Mouse (Mus musculus) brown adipose tissue, adult 24 weeks (tissue): Measurements from ENCODE around the gene Gclm. TPM values are rescaled to one million over a fixed set of nuclear protein-coding genes. Genes with fewer than 3 reads are reported as not detected.
A peak's percentile ranks its signal among the peaks of the same experiment; 100 is the strongest.
"Not testable (repeated sequence)": the region's sequence is repeated elsewhere in the genome, so short reads cannot be mapped to it uniquely, and the experiment has no call there.

Source experiments
- H3K27ac ChIP-seq: fragments of 200-500 bp; replicated peaks from 2 replicates; pipeline ENCODE4 v1.5.1; 2012; ENCODE audit warnings: low read depth, mild to moderate bottlenecking, low read length
- H3K4me1 ChIP-seq: fragments of 200-500 bp; 2 replicates; pipeline ENCODE4 v1.6.1; 2012; ENCODE audit warnings: low read length, mixed read lengths; ENCODE audit not compliant: control insufficient read depth, insufficient read depth, insufficient read length
- H3K4me3 ChIP-seq: fragments of 200-500 bp; 2 replicates; pipeline ENCODE4 v1.5.1; 2012; ENCODE audit warnings: low read depth, mild to moderate bottlenecking, low read length, moderate library complexity; ENCODE audit not compliant: insufficient read depth
- polyA plus RNA-seq: library from polyadenylated mRNA; stranded (reverse); fragments of >200 nt; gene quantifications from 2 replicates; pipeline ENCODE4 v1.2.4, GENCODE M21; 2012; ENCODE audit not compliant: missing spikeins, insufficient read depth, insufficient read length

The Gclm gene
- polyA plus RNA-seq, 1 experiment = 64.3 TPM

DNA sequence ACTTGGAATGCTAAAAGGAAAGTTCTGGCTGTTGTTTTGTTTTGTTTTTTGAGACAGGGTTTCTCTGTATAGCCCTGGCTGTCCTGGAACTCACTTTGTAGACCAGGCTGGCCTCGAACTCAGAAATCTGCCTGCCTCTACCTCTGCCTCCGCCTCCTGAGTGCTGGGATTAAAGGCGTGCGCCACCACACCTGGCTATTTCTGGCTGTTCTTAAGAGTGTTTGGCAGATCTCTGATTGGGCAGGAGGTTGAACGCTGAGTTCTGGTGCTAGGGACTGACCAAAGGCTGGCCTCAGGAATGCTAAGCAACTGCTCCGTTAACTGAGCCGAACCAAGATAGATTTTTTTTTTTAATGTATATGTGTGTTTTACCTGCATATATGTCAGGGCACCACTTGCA is 8.7 kb downstream of the Gclm start:
- H3K4me1 ChIP-seq, H3K4me3 ChIP-seq, H3K27ac ChIP-seq: not testable (repeated sequence)

DNA sequence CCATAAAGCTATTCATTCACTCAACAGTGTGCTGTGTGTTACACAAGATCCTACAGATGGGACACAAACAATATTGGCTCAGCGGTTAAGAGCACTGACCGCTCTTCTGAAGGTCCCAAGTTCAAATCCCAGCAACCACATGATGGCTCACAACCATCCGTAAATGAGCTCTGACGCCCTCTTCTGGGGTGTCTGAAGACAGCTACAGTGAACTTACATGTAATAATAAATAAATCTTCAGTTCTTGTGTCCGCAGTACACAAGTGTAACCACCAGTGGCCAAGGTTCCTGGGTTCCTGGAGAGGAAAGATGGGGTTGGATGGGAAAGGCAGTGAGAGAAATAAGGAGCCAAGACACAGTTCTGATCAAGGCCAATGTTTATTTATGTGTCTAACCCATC is 24.6 kb downstream of the Gclm start:
- Histone ChIP-seq H3K27ac (no peak overlapping the region), H3K4me3 (no peak overlapping the region), H3K4me1 (peaks cover under 1% of the 10 kb centered on the region; the same call in 1 of the 2 replicates)

DNA sequence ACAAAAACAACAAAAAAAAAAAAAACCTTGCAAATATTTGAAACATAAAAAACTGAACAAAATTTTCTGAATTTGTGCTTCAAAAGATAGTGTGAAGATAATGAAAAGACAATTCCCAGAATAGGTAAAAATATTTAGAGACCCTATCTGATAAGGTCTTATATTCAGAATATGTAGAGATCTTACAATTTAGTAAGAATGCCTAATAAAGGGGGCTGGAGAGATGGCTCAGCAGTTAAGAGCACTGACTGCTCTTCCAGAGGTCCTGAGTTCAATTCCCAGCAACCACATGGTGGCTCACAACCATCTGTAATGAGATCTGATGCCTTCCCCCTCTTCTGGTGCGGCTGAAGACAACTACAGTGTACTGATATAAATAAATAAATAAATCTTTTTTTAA is 27.2 kb downstream of the Gclm start:
- peaks cover 13% of the 10 kb centered on the region for H3K4me1 ChIP-seq
- H3K4me3 ChIP-seq, H3K27ac ChIP-seq: not testable (repeated sequence)

DNA sequence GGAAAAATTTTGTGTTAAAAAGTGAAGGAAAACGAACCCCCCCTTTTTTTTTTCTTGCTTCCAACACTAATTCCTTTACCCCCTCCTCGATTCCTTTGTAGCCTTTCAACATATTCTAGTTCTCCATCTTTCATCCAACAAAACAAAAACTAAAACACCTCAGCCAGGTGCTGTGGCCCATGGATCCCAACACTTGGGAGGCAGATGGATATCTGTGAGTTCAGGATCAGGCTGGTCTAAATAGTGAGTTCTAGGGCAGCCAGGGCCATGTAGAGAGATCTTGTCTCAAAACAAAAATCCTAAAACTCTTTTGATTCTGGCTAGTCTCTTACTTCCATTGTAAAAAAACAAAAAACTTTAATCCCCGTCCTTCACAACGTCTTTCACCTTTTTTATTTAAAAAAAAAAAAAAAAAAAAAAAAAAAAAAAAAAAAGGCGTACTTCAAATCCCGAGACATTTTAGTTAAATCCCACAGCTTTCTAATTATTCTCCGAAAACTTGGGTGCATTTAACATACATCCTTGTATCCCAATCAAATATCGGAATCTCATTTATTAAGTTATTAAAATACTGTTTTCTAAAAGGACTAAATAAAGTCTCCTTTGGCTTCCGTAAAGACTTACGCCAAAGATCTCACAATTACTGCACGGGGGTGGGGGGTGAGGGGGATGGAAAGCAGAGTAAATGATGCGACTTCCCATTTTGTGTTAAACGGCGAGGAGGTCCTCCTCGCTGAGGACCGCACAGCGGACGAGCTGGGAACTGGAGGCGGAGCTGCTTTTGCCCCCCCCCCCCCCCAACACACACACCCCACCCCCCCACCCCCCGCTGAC is 28.3 kb downstream of the Gclm start:
- H3K4me1 ChIP-seq = peaks cover 16% of the 10 kb centered on the region
- H3K27ac ChIP-seq = peak overlapping the region; percentile 57; the same call in 1 of the 2 replicates
- peak overlapping the region; percentile 85 for H3K4me3 ChIP-seq

DNA sequence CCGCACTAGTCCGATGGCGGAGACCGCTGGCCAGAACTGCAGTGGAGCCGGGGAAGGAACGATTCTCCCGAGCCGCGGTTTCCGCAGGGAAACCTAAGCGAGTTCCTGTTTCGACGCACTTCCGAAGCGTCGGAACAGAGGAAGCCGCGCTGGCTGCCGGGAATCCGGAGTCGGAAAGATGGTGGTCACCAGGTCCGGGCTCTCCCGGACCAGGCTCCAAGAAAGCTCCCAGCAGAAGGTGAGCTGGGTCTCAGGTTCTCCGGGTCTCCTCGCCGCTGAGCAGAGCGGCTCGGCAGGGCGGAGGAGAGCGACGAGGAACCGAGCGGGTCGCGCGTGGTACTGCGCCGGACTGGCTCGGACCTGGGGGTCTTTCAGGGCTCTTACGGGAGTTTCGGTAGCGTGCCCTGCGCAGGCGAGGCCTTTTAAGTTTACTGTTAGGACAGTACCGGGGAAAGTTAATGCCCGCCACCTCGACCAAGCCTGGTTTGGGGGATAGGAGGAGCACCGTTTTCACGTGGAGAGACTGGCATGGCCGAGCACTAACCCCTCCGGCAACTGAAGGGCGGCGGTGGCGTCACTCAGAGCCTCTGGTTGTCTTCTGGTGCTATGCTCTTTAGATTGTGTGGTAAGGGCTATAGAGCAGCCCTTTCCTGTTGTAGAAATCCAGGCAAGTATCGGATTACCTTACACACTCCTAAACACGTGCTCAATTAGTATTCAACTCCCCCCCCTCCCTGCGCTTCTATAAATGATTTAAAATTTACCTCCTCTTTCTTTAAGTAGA is 29.1 kb downstream of the Gclm start, which contains the start of gene Dnttip2:
Gene Dnttip2, plus strand, starts transcription at position 148 of the 784 bp plus-strand sequence.
- Histone ChIP-seq H3K4me1 (peaks cover 16% of the 10 kb centered on the region), H3K27ac (peak within 1 kb of the TSS; percentile 76), H3K4me3 (peak within 1 kb of the TSS; percentile 97)

DNA sequence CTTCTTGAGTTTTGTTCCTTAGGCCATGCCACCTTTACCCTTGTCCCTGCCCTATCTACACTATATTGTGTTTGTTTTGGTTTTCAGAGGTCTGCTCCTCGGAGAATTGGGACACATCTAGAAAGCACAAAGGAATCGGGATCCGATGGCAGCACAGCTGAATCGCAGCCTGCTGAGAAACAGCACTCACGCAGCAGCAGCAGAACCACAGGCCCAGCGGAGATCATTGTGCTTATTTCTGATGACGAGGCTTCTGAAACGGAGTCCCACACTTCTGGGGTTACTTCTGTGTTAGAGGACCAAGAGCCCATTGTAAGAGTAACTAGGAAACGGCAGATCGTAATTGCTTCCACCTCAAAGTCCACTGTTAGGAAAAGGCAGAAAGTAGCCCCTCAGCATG is 29.8 kb downstream of the Gclm start:
- H3K27ac ChIP-seq = no peak overlapping the region
- H3K4me3 ChIP-seq = peak overlapping the region; percentile 97
- peaks cover 16% of the 10 kb centered on the region for H3K4me1 ChIP-seq

DNA sequence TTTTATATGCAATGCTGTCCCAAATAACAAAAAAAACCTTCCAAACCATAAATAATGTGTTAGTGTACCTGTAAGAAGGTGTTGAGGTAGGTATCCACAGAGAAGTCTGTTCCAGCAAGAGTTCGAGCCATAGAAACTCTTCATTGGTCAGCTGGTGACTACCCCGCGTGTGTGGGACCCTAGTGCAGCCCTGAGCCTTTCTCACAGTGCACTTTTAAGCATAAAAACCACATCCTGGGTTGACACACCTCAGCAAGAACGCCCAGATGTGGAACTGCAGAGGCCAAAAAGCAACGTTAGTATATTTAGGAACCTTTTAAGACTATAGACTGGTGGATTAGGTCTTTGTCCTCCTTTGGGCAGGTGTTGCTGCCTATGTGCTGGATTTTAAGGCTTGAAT is 41.8 kb downstream of the Gclm start:
- Histone ChIP-seq H3K27ac (no peak overlapping the region), H3K4me3 (no peak overlapping the region), H3K4me1 (peaks cover 2% of the 10 kb centered on the region; the same call in 1 of the 2 replicates)

DNA sequence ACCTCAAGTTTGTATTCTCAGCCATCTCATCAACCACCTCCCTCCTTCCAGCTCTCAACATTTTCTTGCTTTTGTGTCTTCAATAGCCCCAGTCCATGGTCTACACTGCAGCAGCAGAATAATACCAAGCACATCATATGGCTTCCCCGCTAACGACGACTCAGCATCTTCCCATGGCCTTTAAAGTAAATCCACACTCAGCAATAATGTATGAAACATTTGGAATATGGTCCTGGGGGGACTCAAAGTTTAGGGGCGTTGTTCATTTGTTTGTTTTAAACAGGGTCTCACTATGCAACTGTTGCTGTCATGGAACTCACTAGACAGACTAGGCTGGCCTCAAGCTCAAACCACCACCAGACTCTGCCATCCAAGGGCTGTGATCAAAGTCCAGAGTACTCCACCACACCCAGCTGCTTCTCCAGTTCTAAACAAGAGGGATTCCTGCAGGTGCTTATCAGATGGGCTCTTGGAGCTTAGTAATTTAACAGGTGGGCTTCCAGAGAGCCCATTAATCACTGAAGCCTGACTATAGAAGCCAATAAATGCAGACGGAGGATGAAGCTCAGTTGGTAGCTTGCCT is 43.3 kb downstream of the Gclm start:
- Histone ChIP-seq H3K4me3 (no peak overlapping the region), H3K27ac (no peak overlapping the region), H3K4me1 (peaks cover 2% of the 10 kb centered on the region; the same call in 1 of the 2 replicates)

DNA sequence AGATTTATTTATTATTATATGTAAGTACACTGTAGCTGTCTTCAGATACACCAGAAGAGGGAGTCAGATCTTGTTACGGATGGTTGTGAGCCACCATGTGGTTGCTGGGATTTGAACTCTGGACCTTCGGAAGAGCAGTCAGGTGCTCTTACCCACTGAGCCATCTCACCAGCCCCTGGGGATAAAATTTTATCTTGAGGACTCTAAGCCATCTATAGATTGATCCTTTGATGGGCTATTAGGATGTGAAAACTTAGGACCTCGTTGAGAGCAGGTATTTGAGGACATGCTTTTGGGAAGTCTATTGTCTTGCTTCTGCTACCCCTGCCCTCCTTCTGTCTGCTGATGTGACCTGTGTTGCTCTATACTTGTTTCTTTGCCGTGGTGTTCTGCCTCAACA is 44.0 kb downstream of the Gclm start:
- not testable (repeated sequence) for H3K4me3 ChIP-seq

DNA sequence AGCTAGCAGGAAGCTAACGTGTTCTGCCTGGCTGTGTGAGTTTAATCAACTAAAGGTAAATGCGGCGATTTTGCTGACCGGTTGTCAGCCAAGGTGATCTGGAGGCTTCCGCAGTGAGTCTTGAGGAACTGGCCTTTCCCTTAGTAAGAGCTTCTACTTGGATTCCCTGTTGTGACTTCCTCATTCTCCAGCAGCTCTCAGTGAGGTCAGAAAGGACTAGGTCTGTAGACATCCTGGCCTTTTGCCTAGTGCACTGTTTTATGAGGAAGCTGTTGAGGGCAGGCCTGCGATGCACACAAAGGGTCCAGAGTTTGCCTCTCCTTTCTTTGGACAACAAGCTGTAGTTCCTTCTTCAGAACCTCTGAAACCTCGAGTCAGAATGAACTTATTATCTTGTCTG is 45.3 kb downstream of the Gclm start:
- peaks cover 2% of the 10 kb centered on the region; the same call in 1 of the 2 replicates for H3K4me1 ChIP-seq
- peak overlapping the region; percentile 17; the same call in 1 of the 2 replicates for H3K4me3 ChIP-seq
- peak overlapping the region; percentile 94 for H3K27ac ChIP-seq

More for the DNA sequence above, 44.0 kb downstream of the Gclm start:
- not testable (repeated sequence) for H3K27ac ChIP-seq, H3K4me1 ChIP-seq

DNA sequence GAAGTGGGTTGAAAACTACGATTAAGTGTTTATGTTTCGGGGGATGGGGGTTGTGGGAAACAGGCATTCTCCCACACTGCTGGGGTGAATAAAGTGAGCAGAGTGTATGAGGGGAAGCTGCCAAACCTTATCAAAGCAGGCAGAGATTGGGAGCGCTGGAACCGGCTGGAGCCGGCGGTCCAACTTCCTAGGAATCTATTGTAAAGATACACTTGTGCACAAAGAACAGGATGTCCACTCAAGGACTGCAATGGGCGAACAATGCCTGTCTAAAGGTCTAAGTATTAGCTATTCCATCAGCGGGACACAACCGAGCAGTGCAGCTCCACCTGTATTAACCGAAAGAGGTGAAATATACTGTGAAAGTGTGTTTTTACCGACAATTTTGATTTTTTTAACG is 46.5 kb downstream of the Gclm start:
- Histone ChIP-seq H3K4me3 (peak overlapping the region; percentile 89; the same call in 1 of the 2 replicates), H3K4me1 (peaks cover 2% of the 10 kb centered on the region; the same call in 1 of the 2 replicates), H3K27ac (peak overlapping the region; percentile 95)

DNA sequence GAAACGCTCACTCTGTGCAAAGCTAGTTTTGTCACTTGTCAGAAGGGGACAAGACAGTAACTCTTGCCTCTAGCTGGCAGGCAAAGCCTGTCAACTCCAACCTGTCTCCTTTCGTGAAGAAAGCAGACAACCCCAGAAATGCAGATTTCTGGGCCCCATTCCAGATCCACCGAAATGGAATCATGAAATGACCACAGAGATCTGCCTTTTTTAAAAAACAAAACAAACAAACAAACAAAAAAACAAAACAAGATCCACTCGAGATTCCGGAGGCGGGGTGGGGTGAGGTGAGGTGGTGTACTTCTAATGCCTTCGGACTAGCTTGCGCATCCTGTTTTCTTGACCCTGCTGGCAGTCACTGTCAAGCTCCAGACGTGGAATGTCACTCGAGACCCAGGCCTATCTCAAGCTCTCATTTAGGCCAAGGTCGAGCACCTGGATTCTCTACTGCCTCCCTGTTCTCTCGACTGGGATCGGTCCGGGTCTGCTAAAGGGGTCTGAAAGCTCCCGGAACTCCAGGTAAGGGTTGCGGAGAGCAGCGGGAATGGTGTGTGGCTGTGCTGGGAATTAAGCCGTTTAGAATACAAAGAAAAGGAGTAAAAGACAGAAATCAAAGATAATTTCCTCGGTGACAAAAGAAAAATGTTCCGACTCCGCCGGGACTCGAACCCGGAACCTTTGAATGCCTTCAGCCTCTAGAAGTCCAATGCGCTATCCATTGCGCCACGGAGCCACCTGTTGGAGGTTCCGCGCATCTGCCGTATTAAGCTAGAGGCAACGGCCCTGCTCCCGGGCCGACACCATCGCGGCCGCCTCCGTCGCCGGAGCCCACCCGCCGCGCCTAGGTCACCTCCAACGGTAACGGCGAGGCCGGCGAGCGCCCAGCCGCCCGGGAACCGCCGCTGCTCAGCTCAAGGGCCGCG is 47.2 kb downstream of the Gclm start:
- H3K4me3 ChIP-seq = peak overlapping the region; percentile 89
- H3K27ac ChIP-seq = peak overlapping the region; percentile 95
- H3K4me1 ChIP-seq = peaks cover 2% of the 10 kb centered on the region; the same call in 1 of the 2 replicates

DNA sequence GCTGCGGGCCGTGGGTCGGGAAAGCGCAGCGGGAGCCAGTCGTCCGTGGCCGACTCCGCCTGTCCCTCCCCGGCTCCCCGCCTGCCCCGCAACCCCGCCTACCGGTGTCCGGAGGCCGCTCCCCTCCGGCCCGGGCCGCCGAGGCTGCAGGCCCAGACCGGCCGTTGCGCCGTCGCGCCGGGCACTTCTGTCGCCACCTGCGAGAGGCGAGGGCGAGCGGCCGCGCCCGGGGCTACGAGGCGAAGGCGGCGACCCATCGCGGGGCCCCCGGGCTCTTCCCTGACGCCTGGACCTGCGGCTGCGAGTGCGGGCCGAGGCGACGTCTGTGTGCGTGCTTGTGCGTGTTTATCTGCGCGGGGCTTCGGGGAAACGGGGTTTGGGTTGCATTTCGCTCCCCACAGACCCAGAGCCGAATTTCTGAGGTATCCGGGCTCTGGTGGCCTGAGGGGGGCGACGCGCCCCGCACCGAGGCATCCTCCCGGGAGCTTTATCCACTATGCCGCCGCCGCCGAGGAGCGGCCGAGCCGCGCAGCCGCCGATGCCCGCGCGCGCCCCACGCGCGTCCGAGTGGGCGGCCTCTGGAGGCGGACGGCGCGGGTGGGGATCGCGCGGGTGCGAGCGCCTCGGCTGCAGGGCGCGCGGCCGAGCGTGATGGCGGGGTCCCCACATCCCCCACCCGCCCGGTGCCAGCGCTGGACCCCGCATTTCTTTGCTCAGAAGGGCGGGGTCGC is 48.0 kb downstream of the Gclm start:
- Histone ChIP-seq H3K4me1 (peaks cover 2% of the 10 kb centered on the region; the same call in 1 of the 2 replicates), H3K4me3 (peak overlapping the region; percentile 89), H3K27ac (peak overlapping the region; percentile 86)
